Mouse (Mus musculus) liver, adult 2 months (tissue): Measurements from ENCODE around the gene Bicra.

Experiments
- CTCF ChIP-seq: fragments of 200-500 bp; IDR thresholded peaks from 2 replicates; pipeline ENCODE4 v1.5.1; 2011; ENCODE audit warnings: low read depth, low read length, control low read depth
- POLR2A ChIP-seq: fragments of 200-500 bp; IDR thresholded peaks from 2 replicates; pipeline ENCODE4 v1.6.1; 2011; ENCODE audit warnings: low read length, control low read depth; ENCODE audit not compliant: insufficient read depth; ENCODE audit errors: extremely low read depth

GRCm38 (mm10) chr7:15991764-15992163, 56.0 kb downstream of the Bicra start:
- TF ChIP-seq CTCF: no peak
- TF ChIP-seq POLR2A: no peak
